Mouse (Mus musculus): ENCODE results near the gene 9530077C05Rik. TPM values are rescaled to one million over a fixed set of nuclear protein-coding genes. Genes with fewer than 3 reads are reported as not detected.

9530077C05Rik gene
- polyA plus RNA-seq (2015; fragmentation: Nextera tagmentation; extraction: Ambion mirVana): 15.9 and 16.6 TPM in 2 replicates

DNA sequence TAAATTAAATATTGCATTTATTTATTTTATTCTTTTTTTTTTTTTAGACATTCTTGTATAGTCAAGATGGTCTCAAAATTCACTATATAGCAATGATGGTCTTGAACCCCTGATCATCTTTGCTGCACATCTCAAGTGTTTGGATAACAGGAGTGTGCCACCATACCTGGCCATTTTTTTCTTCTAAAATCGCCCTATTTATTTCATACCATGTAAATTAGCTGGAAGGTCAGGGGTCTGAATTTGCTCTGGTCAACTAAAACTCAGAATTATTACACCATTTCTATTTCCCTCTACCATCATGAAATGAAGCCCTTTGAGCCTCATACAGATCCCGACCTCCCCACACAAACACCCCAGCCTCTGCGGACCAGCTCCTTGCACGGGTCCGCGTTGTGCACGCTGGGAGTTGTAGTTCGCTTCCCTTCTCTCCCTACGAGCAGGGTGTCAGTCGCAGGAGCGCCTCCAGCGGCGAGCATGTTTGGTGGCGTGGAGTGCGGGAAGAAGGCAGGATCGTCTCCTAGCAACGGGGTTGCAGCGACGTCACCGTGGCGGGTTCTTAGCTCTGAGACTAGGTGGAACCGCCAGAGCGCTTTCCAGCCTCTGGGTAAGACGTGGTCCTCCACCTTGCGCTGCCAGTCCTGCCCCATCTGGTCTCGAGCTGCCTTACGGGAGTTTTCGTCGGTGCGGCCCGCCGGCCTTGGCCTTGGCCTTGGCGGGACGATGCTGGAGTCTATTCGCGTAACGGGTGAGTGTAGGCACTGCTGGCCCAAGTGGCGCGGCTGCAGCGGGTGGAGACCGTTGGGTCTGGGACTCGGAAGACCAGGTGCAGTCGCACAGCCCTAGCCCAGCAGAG, at the start of gene 9530077C05Rik:
Gene 9530077C05Rik (plus strand): TSS at position 512 of the 856 bp plus-strand sequence.
- peaks cover 6% of the 10 kb centered on the region; the same call in 1 of the 2 replicates for H3K4me1 ChIP-seq
- under 1% methylated on average over 43 of the region's 43 CpGs for WGBS
- H3K9ac ChIP-seq: peak within 1 kb of the TSS; percentile 76
- H3K27me3 ChIP-seq (replicated peaks): no peaks in the 10 kb centered on the region
- peak within 1 kb of the TSS; percentile 87 for H3K27ac ChIP-seq
- H3K4me3 ChIP-seq: peak within 1 kb of the TSS; percentile 82
- H3K36me3 ChIP-seq (replicated peaks): no peaks in the 10 kb centered on the region
- no peaks in the 10 kb centered on the region for H3K9me3 ChIP-seq
- ATAC-seq (replicated peaks): peak; percentile 99
- H3K4me2 ChIP-seq: peak within 1 kb of the TSS; percentile 72

DNA sequence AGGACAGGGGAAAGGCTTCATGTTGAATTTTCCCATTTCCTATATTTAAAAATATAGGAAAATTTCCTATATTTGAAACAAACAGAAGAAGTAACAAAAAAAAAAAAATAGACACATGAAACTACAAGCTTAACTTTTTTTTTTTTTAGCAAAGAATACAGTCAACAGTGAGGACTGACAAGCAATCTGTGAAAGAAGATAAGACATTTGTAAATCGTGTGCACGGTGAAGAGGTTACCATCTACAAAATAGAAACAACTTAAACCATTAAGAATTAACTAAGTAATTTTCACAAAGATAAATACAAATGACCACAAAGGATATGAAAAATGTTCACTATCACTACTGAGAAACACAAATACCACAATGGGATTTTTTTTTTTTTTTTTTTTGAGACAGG, 45.1 kb upstream of the 9530077C05Rik start:
- no peaks in the 10 kb centered on the region for H3K9me3 ChIP-seq
- WGBS: 97% methylated on average over 2 of the region's 2 CpGs
- H3K27ac ChIP-seq: no peak overlapping the region
- H3K9ac ChIP-seq: no peak overlapping the region
- no peak overlapping the region for H3K4me2 ChIP-seq
- no peaks in the 10 kb centered on the region for H3K36me3 ChIP-seq (replicated peaks)
- ATAC-seq (replicated peaks): no peak
- no peak overlapping the region for H3K4me3 ChIP-seq
- no peaks in the 10 kb centered on the region for H3K4me1 ChIP-seq
- no peaks in the 10 kb centered on the region for H3K27me3 ChIP-seq (replicated peaks)

DNA sequence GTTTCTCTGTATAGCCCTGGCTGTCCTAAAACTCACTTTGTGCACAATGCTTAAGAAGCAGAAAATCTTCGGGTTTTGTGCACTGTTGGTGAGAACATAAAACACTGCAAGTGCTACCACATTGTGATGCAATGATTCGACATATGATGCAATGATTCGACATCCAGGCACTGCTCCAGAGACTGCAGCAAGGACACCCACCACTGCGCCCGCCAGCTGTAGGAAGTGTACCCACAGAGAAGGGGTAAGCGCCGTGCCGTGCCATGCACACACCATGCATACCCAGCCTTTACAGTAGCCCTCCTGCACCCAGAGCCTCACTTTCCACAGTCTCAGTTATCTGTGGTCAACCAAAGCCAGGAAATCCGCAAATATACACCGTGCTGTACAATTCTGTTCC, 44.7 kb upstream of the 9530077C05Rik start:
- no peaks in the 10 kb centered on the region for H3K36me3 ChIP-seq (replicated peaks)
- H3K4me3 ChIP-seq: no peak overlapping the region
- no peak overlapping the region for H3K4me2 ChIP-seq
- H3K9ac ChIP-seq: no peak overlapping the region
- H3K27me3 ChIP-seq (replicated peaks): no peaks in the 10 kb centered on the region
- no peaks in the 10 kb centered on the region for H3K4me1 ChIP-seq
- H3K9me3 ChIP-seq: no peaks in the 10 kb centered on the region
- no peak for ATAC-seq (replicated peaks)
- WGBS: 97% methylated on average over 10 of the region's 10 CpGs
- no peak overlapping the region for H3K27ac ChIP-seq

GRCm38 (mm10) chr9:22368030-22368429, 43.3 kb upstream of the 9530077C05Rik start:
- Histone ChIP-seq H3K9ac (no peak overlapping the region), H3K27me3 (replicated peaks) (no peaks in the 10 kb centered on the region), H3K9me3 (no peaks in the 10 kb centered on the region), H3K4me1 (no peaks in the 10 kb centered on the region), H3K36me3 (replicated peaks) (no peaks in the 10 kb centered on the region), H3K4me3 (no peak overlapping the region), H3K4me2 (no peak overlapping the region), H3K27ac (no peak overlapping the region)
- WGBS: 82% methylated on average over 6 of the region's 6 CpGs
- no peak for ATAC-seq (replicated peaks)

- H3K9ac ChIP-seq: no peak overlapping the region
- ATAC-seq (replicated peaks): no peak
- WGBS: 98% methylated on average over 4 of the region's 4 CpGs
- no peaks in the 10 kb centered on the region for H3K36me3 ChIP-seq (replicated peaks)
- no peak overlapping the region for H3K4me3 ChIP-seq
- H3K4me2 ChIP-seq: no peak overlapping the region
- H3K27me3 ChIP-seq (replicated peaks): no peaks in the 10 kb centered on the region
- H3K9me3 ChIP-seq: no peaks in the 10 kb centered on the region
- H3K27ac ChIP-seq: no peak overlapping the region
- H3K4me1 ChIP-seq: no peaks in the 10 kb centered on the region
Measured at GRCm38 (mm10) chr9:22372760-22373159, 38.6 kb upstream of the 9530077C05Rik start.

- Histone ChIP-seq H3K36me3 (replicated peaks) (no peaks in the 10 kb centered on the region), H3K27me3 (replicated peaks) (no peaks in the 10 kb centered on the region), H3K4me2 (no peak overlapping the region), H3K9ac (no peak overlapping the region), H3K9me3 (no peaks in the 10 kb centered on the region), H3K4me3 (no peak overlapping the region), H3K27ac (no peak overlapping the region), H3K4me1 (no peaks in the 10 kb centered on the region)
- ATAC-seq (replicated peaks): no peak
- WGBS: 71% methylated on average over 5 of the region's 5 CpGs
Measured at GRCm38 (mm10) chr9:22376086-22376485, 35.2 kb upstream of the 9530077C05Rik start.

DNA sequence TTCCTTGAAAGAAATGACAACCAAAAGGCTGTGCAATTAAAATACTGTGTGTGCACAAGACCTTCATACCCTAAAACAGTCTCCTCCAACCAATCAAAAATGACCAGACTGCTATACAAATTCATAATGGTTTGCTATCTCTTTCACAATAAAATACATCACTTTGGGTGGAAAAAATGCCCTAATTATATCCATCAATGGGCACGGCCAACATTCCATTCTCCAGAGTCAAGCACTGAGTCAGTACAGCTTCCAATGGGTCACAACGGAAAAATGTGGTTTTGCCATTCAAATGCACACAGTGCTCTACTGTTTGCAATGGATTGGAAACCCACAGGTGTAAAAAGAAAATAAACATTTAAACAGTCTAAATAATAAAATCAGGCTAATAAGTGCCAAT, 25.4 kb upstream of the 9530077C05Rik start:
- Histone ChIP-seq H3K9ac (no peak overlapping the region), H3K27ac (no peak overlapping the region), H3K4me2 (no peak overlapping the region), H3K27me3 (replicated peaks) (no peaks in the 10 kb centered on the region), H3K4me3 (no peak overlapping the region), H3K36me3 (replicated peaks) (no peaks in the 10 kb centered on the region), H3K4me1 (peaks cover 15% of the 10 kb centered on the region), H3K9me3 (no peaks in the 10 kb centered on the region)
- ATAC-seq (replicated peaks): no peak
- WGBS: 71% methylated on average over 2 of the region's 2 CpGs

GRCm38 (mm10) chr9:22387901-22388300, 23.4 kb upstream of the 9530077C05Rik start:
- H3K36me3 ChIP-seq (replicated peaks): no peaks in the 10 kb centered on the region
- WGBS: 18% methylated on average over 6 of the region's 6 CpGs
- peak overlapping the region; percentile 98 for H3K4me2 ChIP-seq
- peaks cover 15% of the 10 kb centered on the region for H3K4me1 ChIP-seq
- no peak overlapping the region for H3K27ac ChIP-seq
- H3K4me3 ChIP-seq: peak overlapping the region; percentile 80
- H3K27me3 ChIP-seq (replicated peaks): no peaks in the 10 kb centered on the region
- ATAC-seq (replicated peaks): no peak
- H3K9ac ChIP-seq: no peak overlapping the region
- H3K9me3 ChIP-seq: no peaks in the 10 kb centered on the region

DNA sequence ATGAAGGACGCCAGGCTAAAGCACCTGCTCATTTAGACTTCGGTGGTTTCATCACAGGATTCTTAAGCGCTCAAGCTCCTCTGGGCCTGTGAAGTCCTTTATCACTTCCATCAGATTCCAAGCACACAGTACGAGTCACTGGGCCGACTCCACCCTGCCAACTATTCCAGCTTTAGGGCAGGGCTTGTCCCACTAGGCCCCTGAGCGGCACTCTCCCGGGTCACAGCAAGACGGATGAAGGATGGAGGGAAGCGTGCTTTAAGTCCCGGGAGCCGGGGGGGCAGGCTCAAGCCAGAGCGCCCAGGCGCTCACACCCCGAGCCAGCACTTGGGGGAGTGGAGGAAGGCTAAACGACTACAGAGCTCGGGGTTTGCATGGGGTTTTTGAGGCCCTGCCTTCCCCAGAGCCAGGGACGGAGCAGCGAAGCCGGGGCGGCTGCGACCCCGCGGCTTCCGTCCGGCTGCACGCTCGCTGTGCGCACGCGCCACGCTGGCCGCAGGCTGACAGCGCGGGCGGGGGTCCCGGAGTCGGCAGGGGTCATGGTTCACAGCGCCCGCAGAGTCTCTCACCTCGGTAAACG, 22.8 kb upstream of the 9530077C05Rik start:
- Histone ChIP-seq H3K27ac (peak overlapping the region; percentile 83), H3K9me3 (no peaks in the 10 kb centered on the region), H3K4me2 (peak overlapping the region; percentile 98), H3K9ac (peak overlapping the region; percentile 35), H3K4me1 (peaks cover 15% of the 10 kb centered on the region), H3K36me3 (replicated peaks) (no peaks in the 10 kb centered on the region), H3K4me3 (peak overlapping the region; percentile 80), H3K27me3 (replicated peaks) (no peaks in the 10 kb centered on the region)
- ATAC-seq (replicated peaks): peak; percentile 79
- under 1% methylated on average over 41 of the region's 41 CpGs for WGBS

DNA sequence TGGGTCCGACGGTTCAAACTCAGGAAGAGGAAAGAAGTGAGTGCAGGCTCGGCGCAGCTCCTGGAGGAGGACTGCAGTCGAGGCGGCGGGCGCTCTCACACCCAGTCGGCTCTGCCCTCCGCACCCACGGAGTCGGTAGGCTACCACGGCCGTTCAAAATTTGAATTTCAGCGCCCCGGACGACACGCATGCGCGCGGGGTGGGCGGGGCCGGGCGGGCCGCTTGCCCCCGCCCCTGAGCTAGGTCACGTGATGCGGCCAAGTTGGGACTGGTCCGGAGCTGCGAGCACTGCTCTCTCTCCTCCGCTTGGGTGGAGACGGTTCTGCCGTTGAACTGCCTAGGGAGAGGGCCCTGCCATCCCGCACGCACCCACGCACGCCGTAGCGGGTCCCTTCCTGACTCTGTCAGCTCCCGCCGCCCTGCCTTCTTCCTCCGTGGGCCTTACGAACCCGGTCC, 22.3 kb upstream of the 9530077C05Rik start, which contains the start of gene Anln:
Gene Anln (minus strand): TSS at position 168 of the 456 bp plus-strand sequence.
- Histone ChIP-seq H3K27me3 (replicated peaks) (no peaks in the 10 kb centered on the region), H3K4me2 (peak within 1 kb of the TSS; percentile 98), H3K36me3 (replicated peaks) (no peaks in the 10 kb centered on the region), H3K27ac (peak within 1 kb of the TSS; percentile 83), H3K9ac (peak within 1 kb of the TSS; percentile 82), H3K4me1 (peaks cover 15% of the 10 kb centered on the region), H3K4me3 (peak within 1 kb of the TSS; percentile 80), H3K9me3 (no peaks in the 10 kb centered on the region)
- ATAC-seq (replicated peaks): peak; percentile 97
- WGBS: 0% methylated on average over 43 of the region's 44 CpGs

DNA sequence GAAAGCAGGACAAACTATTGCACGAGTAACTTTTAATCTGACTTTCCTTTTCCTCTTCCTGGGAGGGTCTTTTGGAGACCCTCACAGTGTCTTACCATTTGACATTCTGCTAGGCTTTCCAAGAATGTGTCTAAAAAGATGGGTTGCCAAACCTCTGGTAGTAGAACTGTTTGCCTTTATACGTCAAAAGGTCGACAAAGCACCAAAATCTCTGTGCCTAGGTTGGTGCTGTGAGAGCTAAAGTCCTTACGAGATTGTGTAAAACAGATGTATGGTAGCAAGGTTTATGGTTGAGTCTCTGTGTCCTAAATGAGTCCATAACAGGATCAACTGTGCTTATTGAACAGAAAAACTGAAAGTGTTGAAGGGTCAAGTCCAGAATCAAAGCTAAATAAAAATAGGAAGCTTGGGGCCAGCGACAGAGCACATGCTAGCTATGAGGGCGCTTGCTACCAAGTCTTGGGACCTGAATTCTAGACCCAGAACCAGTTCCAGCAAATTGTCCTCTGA, 21.5 kb upstream of the 9530077C05Rik start:
- no peaks in the 10 kb centered on the region for H3K9me3 ChIP-seq
- H3K27me3 ChIP-seq (replicated peaks): no peaks in the 10 kb centered on the region
- no peaks in the 10 kb centered on the region for H3K36me3 ChIP-seq (replicated peaks)
- ATAC-seq (replicated peaks): no peak
- H3K4me2 ChIP-seq: peak overlapping the region; percentile 98
- peak overlapping the region; percentile 80 for H3K4me3 ChIP-seq
- peaks cover 15% of the 10 kb centered on the region for H3K4me1 ChIP-seq
- 73% methylated on average over 6 of the region's 6 CpGs for WGBS
- H3K9ac ChIP-seq: peak overlapping the region; percentile 82; the same call in 1 of the 2 replicates
- peak overlapping the region; percentile 83; the same call in 1 of the 2 replicates for H3K27ac ChIP-seq

DNA sequence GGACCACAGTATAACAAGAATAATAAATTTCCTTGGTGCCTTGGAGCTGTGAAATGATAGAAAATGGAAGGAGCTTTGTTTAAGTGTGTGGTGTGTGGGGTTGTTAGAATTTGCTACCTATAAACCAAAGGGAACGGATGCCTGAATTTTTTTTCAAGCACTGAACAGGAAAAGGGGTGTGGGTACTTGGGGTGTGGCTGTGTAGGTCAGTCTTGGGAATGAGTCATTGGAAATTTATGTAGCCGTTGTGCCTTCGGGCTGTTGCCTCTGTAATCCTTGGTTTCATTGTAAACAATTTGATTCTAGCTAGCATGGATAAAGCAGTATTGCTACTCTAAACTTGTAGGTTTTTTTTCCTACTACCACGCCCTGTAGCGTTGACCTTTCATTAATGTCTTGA, 20.9 kb upstream of the 9530077C05Rik start:
- Histone ChIP-seq H3K4me1 (peaks cover 15% of the 10 kb centered on the region), H3K27ac (no peak overlapping the region), H3K9ac (no peak overlapping the region), H3K27me3 (replicated peaks) (no peaks in the 10 kb centered on the region), H3K9me3 (no peaks in the 10 kb centered on the region), H3K4me3 (no peak overlapping the region), H3K36me3 (replicated peaks) (no peaks in the 10 kb centered on the region), H3K4me2 (no peak overlapping the region)
- ATAC-seq (replicated peaks): no peak
- WGBS: 94% methylated on average over 5 of the region's 5 CpGs

Measured in midbrain, embryonic 15.5 days (tissue).